8 mouse cellular contexts compared by ENCODE assay signal in genomic region chr3:8736239-8736953, GRCm38 (mm10).
DNase-seq lines count a peak whose midpoint lies in the region; ATAC-seq and TF ChIP-seq lines count a peak whose summit lies in the region.

No protein-coding gene starts in this region.

- no peak overlapping the region for H3K27ac ChIP-seq in kidney, embryonic 15.5 days
- H3K27ac ChIP-seq in kidney, adult 2 months (ENCODE audit: insufficient read depth, low read depth, low read length) = no peak overlapping the region
- H3K27ac ChIP-seq in heart, embryonic 10.5 days = peak overlapping the region; percentile 65
- H3K27ac ChIP-seq in limb, embryonic 13.5 days = peak overlapping the region; percentile 48; the same call in 1 of the 2 replicates
- H3K27ac ChIP-seq in thymus, adult 2 months (ENCODE audit: control insufficient read depth, insufficient read depth, low read length) = no peak overlapping the region
- no peak overlapping the region for H3K27ac ChIP-seq in kidney, embryonic 14.5 days (ENCODE audit: low read depth, low read length)

- H3K36me3 ChIP-seq in kidney, embryonic 15.5 days = no peaks in the 10 kb centered on the region
- H3K36me3 ChIP-seq in kidney, adult 2 months (ENCODE audit: control insufficient read depth, insufficient read depth, low read length) = no peaks in the 10 kb centered on the region
- H3K36me3 ChIP-seq in heart, embryonic 10.5 days = no peaks in the 10 kb centered on the region
- no peaks in the 10 kb centered on the region for H3K36me3 ChIP-seq in limb, embryonic 13.5 days
- H3K36me3 ChIP-seq in thymus, adult 2 months (ENCODE audit: control insufficient read depth, insufficient read depth, low read length) = no peaks in the 10 kb centered on the region
- no peaks in the 10 kb centered on the region for H3K36me3 ChIP-seq in kidney, embryonic 14.5 days (ENCODE audit: control insufficient read depth, insufficient read depth, low read length)

- peaks cover 28% of the 10 kb centered on the region for H3K4me1 ChIP-seq in kidney, embryonic 15.5 days
- H3K4me1 ChIP-seq in kidney, adult 2 months (ENCODE audit: control insufficient read depth, insufficient read depth, low read length) = no peaks in the 10 kb centered on the region
- H3K4me1 ChIP-seq in heart, embryonic 10.5 days = peaks cover 37% of the 10 kb centered on the region
- H3K4me1 ChIP-seq in limb, embryonic 13.5 days = peaks cover 13% of the 10 kb centered on the region
- no peaks in the 10 kb centered on the region for H3K4me1 ChIP-seq in thymus, adult 2 months (replicated peaks; ENCODE audit: control insufficient read depth, insufficient read depth, low read length)
- peaks cover 8% of the 10 kb centered on the region; the same call in 1 of the 2 replicates for H3K4me1 ChIP-seq in kidney, embryonic 14.5 days (ENCODE audit: control insufficient read depth, insufficient read depth, low read length)

- 19% methylated on average over 10 of the region's 10 CpGs for whole genome bisulfite sequencing in kidney, embryonic 15.5 days
- WGBS in kidney, adult 2 months = 52% methylated on average over 10 of the region's 10 CpGs
- WGBS in heart, embryonic 10.5 days = 28% methylated on average over 10 of the region's 10 CpGs
- WGBS in limb, embryonic 13.5 days = 10% methylated on average over 10 of the region's 10 CpGs
- whole genome bisulfite sequencing in thymus, adult 2 months = 87% methylated on average over 10 of the region's 10 CpGs
- 17% methylated on average over 10 of the region's 10 CpGs for WGBS in kidney, embryonic 14.5 days

- 0 out of 2 replicates have a peak, but pooled peaks have one; percentile 9 for ATAC-seq in kidney, embryonic 15.5 days (replicated peaks; ENCODE audit: low FRiP score)
- ATAC-seq in limb, embryonic 13.5 days (ENCODE audit: low FRiP score, low read depth) = peak; percentile 59; the same call in 1 of the 2 replicates
- no peak for ATAC-seq in kidney, embryonic 14.5 days (ENCODE audit: low FRiP score, low TSS enrichment)

- TF ChIP-seq CTCF in kidney, adult 2 months (conservative IDR thresholded peaks at IDR 0.05; ENCODE audit: insufficient read depth, insufficient read length, low read depth, low read length) = no peak
- no peak for TF ChIP-seq CTCF in thymus, adult 2 months (IDR thresholded peaks at IDR 0.05; ENCODE audit: borderline replicate concordance, control insufficient read depth, extremely low read depth, insufficient read depth, low read length, poor library complexity)

- no peaks in the 10 kb centered on the region for H3K9me3 ChIP-seq in kidney, embryonic 15.5 days (replicated peaks)
- no peaks in the 10 kb centered on the region for H3K9me3 ChIP-seq in heart, embryonic 10.5 days
- H3K9me3 ChIP-seq in limb, embryonic 13.5 days = no peaks in the 10 kb centered on the region
- H3K9me3 ChIP-seq in kidney, embryonic 14.5 days (ENCODE audit: control insufficient read depth, low read length) = no peaks in the 10 kb centered on the region

- TF ChIP-seq POLR2A in kidney, adult 2 months (IDR thresholded peaks at IDR 0.05; ENCODE audit: low read depth, low read length) = no peak
- no peak for TF ChIP-seq POLR2A in thymus, adult 2 months (IDR thresholded peaks at IDR 0.05; ENCODE audit: control insufficient read depth, extremely low read depth, insufficient read depth, low read length, poor library complexity)

- no peak overlapping the region for H3K4me2 ChIP-seq in kidney, embryonic 15.5 days
- peak overlapping the region; percentile 31; the same call in 1 of the 2 replicates for H3K4me2 ChIP-seq in limb, embryonic 13.5 days (replicated peaks)
- H3K4me2 ChIP-seq in kidney, embryonic 14.5 days (replicated peaks; ENCODE audit: low read depth, low read length) = no peak overlapping the region

- DNase-seq in kidney, adult 2 months = no peak
- DNase-seq in heart, embryonic 10.5 days (ENCODE audit: low spot score) = no peak
- peak; percentile 79 for DNase-seq in retina, embryonic 14.5 days (ENCODE audit: low spot score)
- DNase-seq in adrenal gland, adult 18-20 months (ENCODE audit: low spot score in 2 of 2) = no peak
- no peak for DNase-seq in thymus, adult 2 months

- H3K4me3 ChIP-seq in kidney, embryonic 15.5 days (replicated peaks) = no peak overlapping the region
- H3K4me3 ChIP-seq in kidney, adult 2 months (ENCODE audit: insufficient read depth, low read depth, low read length) = no peak overlapping the region
- no peak overlapping the region for H3K4me3 ChIP-seq in heart, embryonic 10.5 days
- no peak overlapping the region for H3K4me3 ChIP-seq in limb, embryonic 13.5 days
- no peak overlapping the region for H3K4me3 ChIP-seq in thymus, adult 2 months (ENCODE audit: control insufficient read depth, insufficient read depth, low read length)
- no peak overlapping the region for H3K4me3 ChIP-seq in kidney, embryonic 14.5 days (ENCODE audit: low read length)

- H3K9ac ChIP-seq in kidney, embryonic 15.5 days = no peak overlapping the region
- H3K9ac ChIP-seq in limb, embryonic 13.5 days = peak overlapping the region; percentile 55; the same call in 1 of the 2 replicates
- H3K9ac ChIP-seq in kidney, embryonic 14.5 days (ENCODE audit: low read depth, low read length) = no peak overlapping the region

- H3K27me3 ChIP-seq in kidney, embryonic 15.5 days = no peaks in the 10 kb centered on the region
- no peaks in the 10 kb centered on the region for H3K27me3 ChIP-seq in kidney, adult 2 months (replicated peaks; ENCODE audit: control insufficient read depth, insufficient read depth, low read length)
- no peaks in the 10 kb centered on the region for H3K27me3 ChIP-seq in heart, embryonic 10.5 days (ENCODE audit: insufficient read depth, poor library complexity, severe bottlenecking)
- no peaks in the 10 kb centered on the region for H3K27me3 ChIP-seq in limb, embryonic 13.5 days
- no peaks in the 10 kb centered on the region for H3K27me3 ChIP-seq in thymus, adult 2 months (ENCODE audit: control insufficient read depth, insufficient read depth, low read length)
- H3K27me3 ChIP-seq in kidney, embryonic 14.5 days (ENCODE audit: control insufficient read depth, insufficient read depth, low read length) = no peaks in the 10 kb centered on the region

Comparison
In these comparisons a context has a peak if more than half of its experiments do, and no peak if none do; other contexts are left out.
1. H3K27ac ChIP-seq: peak in heart, embryonic 10.5 days (single experiment) and limb, embryonic 13.5 days (single experiment); none in kidney, embryonic 15.5 days (single experiment), kidney, adult 2 months (single experiment), thymus, adult 2 months (single experiment) and kidney, embryonic 14.5 days (single experiment).